Mouse (Mus musculus): Measurements from ENCODE around the gene Washc2. TPM values are rescaled to one million over a fixed set of nuclear protein-coding genes. Genes with fewer than 3 reads are reported as not detected.

Gene Washc2
- polyA plus RNA-seq, 1 experiment from 2014 or later: 31.8 TPM

DNA sequence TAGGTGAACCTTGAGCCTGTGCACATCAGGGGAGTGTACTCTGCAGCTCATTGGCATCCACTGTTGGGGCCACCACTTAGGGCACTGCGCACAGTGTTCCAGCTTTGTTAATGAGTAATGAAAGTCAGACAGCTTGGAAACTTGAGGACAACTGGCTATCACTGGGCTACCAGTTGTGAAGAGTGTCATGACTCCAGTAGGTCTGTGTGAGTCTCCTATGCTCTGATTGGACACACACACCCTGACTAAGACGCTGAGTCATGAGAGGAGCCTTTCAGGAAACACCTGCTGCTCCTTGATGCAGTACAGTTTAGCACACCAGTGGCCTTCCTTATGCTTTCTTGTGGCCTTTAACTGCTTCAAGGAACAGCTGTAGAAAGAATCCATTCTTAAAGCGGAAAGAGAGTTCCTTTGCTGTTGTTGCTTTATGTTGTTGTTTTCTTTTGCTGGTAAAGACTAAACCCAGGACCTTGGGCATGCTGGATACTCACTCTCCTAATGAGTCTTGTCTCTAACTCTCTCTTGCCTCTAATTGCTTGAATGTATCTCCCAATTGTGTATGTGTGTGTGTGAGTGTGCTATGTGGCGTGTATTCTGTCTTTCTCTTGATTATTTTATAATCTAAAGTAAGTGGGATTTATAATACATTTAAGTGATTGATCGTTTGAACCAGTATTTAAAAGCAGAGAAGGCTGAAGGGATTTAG is 79.2 kb downstream of the Washc2 start:
- H3K4me2 ChIP-seq: peak overlapping the region; percentile 39
- H3K36me3 ChIP-seq (ENCODE audit: control insufficient read depth, insufficient read depth, low read length): no peaks in the 10 kb centered on the region
- no peaks in the 10 kb centered on the region for H3K9me3 ChIP-seq (ENCODE audit: control insufficient read depth, low read length)
- H3K4me3 ChIP-seq (ENCODE audit: low read depth, low read length): no peak overlapping the region
- peak overlapping the region; percentile 62 for H3K27ac ChIP-seq (ENCODE audit: low read depth, low read length)
- WGBS: 52% methylated on average over 5 of the region's 5 CpGs
- H3K27me3 ChIP-seq (replicated peaks; ENCODE audit: control insufficient read depth, insufficient read depth, low read length): no peaks in the 10 kb centered on the region
- ATAC-seq (replicated peaks; ENCODE audit: low FRiP score) (peak; percentile 99), DNase-seq (ENCODE audit: low spot score) (no peak)
- no peak overlapping the region; the same call in 1 of the 2 replicates for H3K9ac ChIP-seq (ENCODE audit: low read depth, low read length)
- peaks cover 6% of the 10 kb centered on the region for H3K4me1 ChIP-seq (replicated peaks; ENCODE audit: control insufficient read depth, insufficient read depth, low read length)

GRCm38 (mm10) chr6:116311411-116311810 is 103.6 kb downstream of the Washc2 start:
- Histone ChIP-seq H3K9me3 (ENCODE audit: control insufficient read depth, low read length) (no peaks in the 10 kb centered on the region), H3K27me3 (replicated peaks; ENCODE audit: control insufficient read depth, insufficient read depth, low read length) (no peaks in the 10 kb centered on the region), H3K36me3 (ENCODE audit: control insufficient read depth, insufficient read depth, low read length) (no peaks in the 10 kb centered on the region), H3K4me1 (replicated peaks; ENCODE audit: control insufficient read depth, insufficient read depth, low read length) (no peaks in the 10 kb centered on the region), H3K27ac (ENCODE audit: low read depth, low read length) (no peak overlapping the region), H3K4me3 (ENCODE audit: low read depth, low read length) (no peak overlapping the region), H3K9ac (ENCODE audit: low read depth, low read length) (no peak overlapping the region), H3K4me2 (no peak overlapping the region)
- DNase-seq (ENCODE audit: low spot score) (no peak), ATAC-seq (replicated peaks; ENCODE audit: low FRiP score) (no peak)
- 84% methylated on average over 2 of the region's 2 CpGs for WGBS

Other genes with a start within 250 kb of the Washc2 start
- gene Plxnd1, start 213.0 kb upstream of the Washc2 start, polyA plus RNA-seq (2014; fragmentation: Nextera tagmentation; extraction: Ambion mirVana): 25.6 and 27.8 TPM in 2 replicates
- 7.8 and 8.0 TPM in 2 replicates for gene Tmcc1, start 14.6 kb upstream of the Washc2 start, polyA plus RNA-seq (2014; fragmentation: Nextera tagmentation; extraction: Ambion mirVana)
- 7.3 and 7.9 TPM in 2 replicates for gene Zfand4, start 56.2 kb downstream of the Washc2 start, polyA plus RNA-seq (2014; fragmentation: Nextera tagmentation; extraction: Ambion mirVana)
- gene March8, start 130.0 kb downstream of the Washc2 start, polyA plus RNA-seq (2014; fragmentation: Nextera tagmentation; extraction: Ambion mirVana): 41.3 and 43.4 TPM in 2 replicates

Measured in liver, embryonic 11.5 days (tissue).